Mouse (Mus musculus): ENCODE results near the gene Fbxw11. TPM values are rescaled to one million over a fixed set of nuclear protein-coding genes. Genes with fewer than 3 reads are reported as not detected.

Fbxw11 gene
- total RNA-seq (2023): 10 to 100 TPM; 59.8 to 62.4 TPM

GRCm38 (mm10) chr11:32642249-32642876 is at the start of gene Fbxw11:
Gene Fbxw11 (plus strand): TSS chr11:32642724.

Other genes starting within 250 kb of the Fbxw11 start
- gene Ubtd2, start 187.4 kb upstream of the Fbxw11 start, total RNA-seq (2023): 1 to 10 TPM; 6.1 to 6.7 TPM
- 1 to 10 TPM in 1 of 2 experiments, not detected in 1; 4.7 TPM for gene Efcab9, start 110.6 kb upstream of the Fbxw11 start, total RNA-seq (2023)
- 100 to 1,000 TPM; 232 to 253 TPM for gene Stk10, start 109.4 kb upstream of the Fbxw11 start, total RNA-seq (2023)
- gene Smim23, start 181.9 kb downstream of the Fbxw11 start, total RNA-seq (2023): not detected